Mouse (Mus musculus): ENCODE measurements at regions not wholly inside any gene's neighbourhood (a gene's known extent, or its start where the extent isn't known, plus 50 kb on each side); places are given as distances from the start of the nearest gene placed in this dataset.

GRCm38 (mm10) chr6:31933364-31933763, 116.7 kb upstream of the 1700012A03Rik start:
- TF ChIP-seq CTCF (conservative IDR thresholded peaks at IDR 0.05; ENCODE audit: insufficient read depth, insufficient read length, low read depth, low read length) (no peak), POLR2A (IDR thresholded peaks at IDR 0.05; ENCODE audit: low read depth, low read length) (no peak)

Data from kidney, adult 2 months (tissue).